Mouse (Mus musculus) midbrain, embryonic 10.5 days (tissue): ENCODE measurements around the gene Fam19a5. TPM values are rescaled to one million over a fixed set of nuclear protein-coding genes. Genes with fewer than 3 reads are reported as not detected.

Source experiments
- DNase-seq: peaks from one replicate; pipeline ENCODE4 v3.0.0-alpha.2; 2017; ENCODE audit warnings: low spot score
- H3K27ac ChIP-seq: fragments of 300-500 bp; sonication (generic); replicated peaks from 2 replicates; pipeline ENCODE4 v1.5.1; 2016; ENCODE audit warnings: mild to moderate bottlenecking
- H3K27me3 ChIP-seq: fragments of 300-500 bp; sonication (generic); 2 replicates; pipeline ENCODE4 v1.6.1; 2016; ENCODE audit warnings: low read depth, mild to moderate bottlenecking; ENCODE audit not compliant: poor library complexity, severe bottlenecking
- H3K36me3 ChIP-seq: fragments of 300-500 bp; sonication (generic); 2 replicates; pipeline ENCODE4 v1.6.1; 2016; ENCODE audit warnings: mild to moderate bottlenecking, moderate library complexity
- H3K4me1 ChIP-seq: fragments of 300-500 bp; sonication (generic); 2 replicates; pipeline ENCODE4 v1.6.1; 2016
- H3K4me3 ChIP-seq: fragments of 300-500 bp; sonication (generic); 2 replicates; pipeline ENCODE4 v1.5.1; 2016; ENCODE audit warnings: mild to moderate bottlenecking, moderate library complexity
- H3K9me3 ChIP-seq: fragments of 300-500 bp; sonication (generic); replicated peaks from 2 replicates; pipeline ENCODE4 v1.6.1; 2016; ENCODE audit warnings: mild to moderate bottlenecking
- WGBS: fragments of 180-500 bp; shearing (Covaris S2); methylation state at CpG from one replicate; pipeline ENCODE4 v1.1.7; 2016; 5-methylcytosine and 5-hydroxymethylcytosine counted together
- polyA plus RNA-seq: library from polyadenylated mRNA; unstranded; fragments of >200 nt; fragmentation: Nextera tagmentation; extraction: Ambion mirVana; gene quantifications from 2 replicates; pipeline ENCODE4 v1.2.1, GENCODE M21; 2016

The Fam19a5 gene
- polyA plus RNA-seq, 1 experiment from 2014 or later: 5.9 TPM

DNA sequence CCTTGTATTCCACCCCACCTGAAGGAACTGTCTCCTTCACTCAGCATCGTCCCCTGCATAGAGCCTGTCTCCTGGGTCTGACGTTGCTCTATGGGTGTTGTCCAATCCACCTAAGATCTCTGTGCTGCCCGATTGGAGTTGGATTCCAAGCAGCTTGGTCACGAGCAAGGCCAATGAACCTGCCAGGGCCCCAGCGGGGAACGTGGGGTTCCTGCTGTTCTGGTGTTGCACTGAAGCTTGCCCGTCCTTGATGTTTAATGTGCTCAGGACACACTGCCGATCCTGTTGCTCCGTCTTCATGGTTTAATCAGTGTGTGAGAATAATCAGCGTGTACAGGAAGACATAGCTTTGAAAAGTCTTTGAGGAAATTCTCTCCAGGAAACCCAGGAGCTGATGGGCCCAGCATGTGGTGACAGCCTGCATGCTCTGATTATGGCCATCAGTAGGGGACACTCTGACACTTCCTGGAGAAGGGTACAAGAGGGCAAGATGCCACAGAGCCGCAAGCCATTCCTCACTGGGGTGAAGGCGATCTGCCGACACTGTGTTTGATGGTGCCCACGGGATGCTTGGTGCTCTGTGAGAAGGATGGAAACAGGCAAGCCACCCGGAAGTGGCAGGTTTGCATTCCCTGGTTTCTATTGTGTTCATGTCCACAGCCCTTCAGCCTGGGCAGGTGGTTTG is 147.3 kb downstream of the Fam19a5 start:
- Histone ChIP-seq H3K27me3 (no peaks in the 10 kb centered on the region), H3K9me3 (no peaks in the 10 kb centered on the region), H3K4me1 (peaks cover 6% of the 10 kb centered on the region), H3K36me3 (peaks cover 19% of the 10 kb centered on the region; the same call in 1 of the 2 replicates), H3K27ac (no peak overlapping the region), H3K4me3 (no peak overlapping the region)
- 85% methylated on average over 15 of the region's 15 CpGs for WGBS
- no peak for DNase-seq

DNA sequence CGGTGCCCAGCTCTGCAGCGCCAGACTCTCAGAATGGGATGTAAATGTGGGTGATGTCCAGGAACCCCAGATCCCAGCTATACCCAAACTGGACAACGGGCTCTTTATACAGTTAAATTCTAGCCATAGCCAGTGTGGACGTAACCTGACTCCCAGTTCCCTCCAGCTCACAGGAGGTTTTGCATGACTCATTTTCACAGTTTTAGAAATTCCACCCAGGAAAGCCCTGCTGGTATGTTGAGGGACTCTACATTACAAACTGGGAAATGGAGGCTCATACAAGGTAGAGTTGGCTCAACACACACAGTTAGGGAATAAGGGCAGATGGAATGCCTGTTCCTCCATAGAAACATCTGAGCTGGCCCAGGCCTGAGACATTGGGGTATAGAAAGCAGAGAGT is 147.9 kb downstream of the Fam19a5 start:
- no peak for DNase-seq
- H3K9me3 ChIP-seq: no peaks in the 10 kb centered on the region
- no peak overlapping the region for H3K4me3 ChIP-seq
- no peaks in the 10 kb centered on the region for H3K27me3 ChIP-seq
- no peak overlapping the region for H3K27ac ChIP-seq
- 91% methylated on average over 4 of the region's 4 CpGs for WGBS
- H3K4me1 ChIP-seq: peaks cover under 1% of the 10 kb centered on the region; the same call in 1 of the 2 replicates
- H3K36me3 ChIP-seq: peaks cover 19% of the 10 kb centered on the region; the same call in 1 of the 2 replicates

DNA sequence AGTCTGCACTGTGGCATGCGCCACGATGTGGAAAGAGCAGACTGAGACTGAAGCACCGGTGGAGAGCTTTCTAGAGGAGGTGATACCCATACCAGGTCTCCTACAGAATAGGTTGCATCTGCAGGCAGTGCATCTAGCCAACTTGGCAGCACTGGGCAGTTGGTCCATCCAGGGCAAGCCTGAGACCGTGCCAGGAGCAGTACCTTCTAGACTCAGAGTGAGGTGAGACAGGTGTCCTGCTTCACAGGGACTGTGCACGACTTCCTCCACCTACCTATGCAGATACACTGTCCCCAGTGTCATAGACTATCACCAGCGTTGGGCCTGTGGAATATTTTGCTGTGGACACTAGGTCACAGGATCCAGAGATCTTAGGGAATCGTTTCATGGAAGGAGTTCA is 148.3 kb downstream of the Fam19a5 start:
- H3K27me3 ChIP-seq: no peaks in the 10 kb centered on the region
- WGBS: 92% methylated on average over 7 of the region's 7 CpGs
- H3K4me3 ChIP-seq: no peak overlapping the region
- DNase-seq: no peak
- no peak overlapping the region for H3K27ac ChIP-seq
- H3K36me3 ChIP-seq: peaks cover 19% of the 10 kb centered on the region; the same call in 1 of the 2 replicates
- 0 out of 2 replicates have a peak, but pooled peaks cover 3% of the 10 kb centered on the region for H3K4me1 ChIP-seq
- H3K9me3 ChIP-seq: no peaks in the 10 kb centered on the region

DNA sequence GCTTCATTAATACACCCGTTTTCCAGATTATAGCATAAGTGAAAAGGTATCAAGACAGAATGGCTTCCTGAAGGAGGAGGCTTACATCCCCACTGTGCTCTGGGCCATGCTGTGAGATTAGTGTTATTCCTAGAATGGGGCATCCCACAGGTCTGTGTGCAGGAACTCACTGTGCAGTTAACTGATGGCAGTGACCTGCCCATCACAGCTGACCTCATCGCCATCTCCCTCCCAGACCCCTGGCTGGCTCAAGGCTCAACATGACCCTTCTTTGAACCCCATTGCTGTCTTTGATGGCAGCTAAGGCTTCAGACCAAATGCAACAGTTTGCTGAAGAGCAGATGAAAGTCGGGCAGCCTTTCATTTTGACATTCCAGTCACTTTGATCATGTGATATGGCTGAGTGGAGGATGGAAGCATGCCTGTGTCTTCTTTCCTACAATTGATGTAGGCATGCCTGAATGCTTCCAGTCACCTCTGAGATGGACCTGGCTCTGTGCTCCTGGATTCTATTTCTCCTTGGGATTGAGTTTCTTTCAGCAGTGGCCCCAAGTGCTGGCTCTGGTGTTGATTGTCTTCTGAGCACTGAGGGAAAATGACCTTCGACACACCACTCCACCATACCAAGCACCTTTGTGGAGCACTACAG is 148.9 kb downstream of the Fam19a5 start:
- Histone ChIP-seq H3K27me3 (no peaks in the 10 kb centered on the region), H3K4me3 (no peak overlapping the region), H3K27ac (no peak overlapping the region), H3K36me3 (peaks cover 19% of the 10 kb centered on the region; the same call in 1 of the 2 replicates), H3K9me3 (no peaks in the 10 kb centered on the region), H3K4me1 (peaks cover 6% of the 10 kb centered on the region; the same call in 1 of the 2 replicates)
- no peak for DNase-seq
- WGBS: 89% methylated on average over 4 of the region's 4 CpGs

DNA sequence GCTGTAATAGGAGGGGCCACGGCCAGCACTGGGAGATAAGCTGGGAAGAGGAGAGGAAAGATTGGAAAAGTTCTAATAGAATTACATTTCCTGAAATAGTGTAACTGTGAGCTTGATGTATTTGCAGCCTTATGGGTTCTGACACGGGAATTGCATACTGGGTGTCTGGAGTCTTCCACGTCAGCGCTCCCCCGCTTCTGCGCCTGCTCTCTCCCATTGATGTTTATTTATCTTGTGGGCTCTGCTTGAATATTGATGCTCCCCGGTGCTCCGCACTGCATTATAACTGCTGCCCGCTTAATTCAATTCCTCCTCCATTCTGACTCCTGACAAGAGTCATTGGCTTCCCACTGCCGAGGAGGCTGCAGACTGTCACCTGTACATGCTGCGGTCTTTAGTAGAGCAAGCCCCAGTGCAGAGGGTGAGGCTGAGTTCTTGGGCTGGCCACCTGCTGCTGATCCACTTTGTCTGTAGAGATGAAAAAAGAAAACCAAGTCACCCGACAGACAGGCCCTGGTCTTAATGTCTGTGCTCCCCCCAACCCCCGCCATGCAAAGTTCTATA is 153.4 kb downstream of the Fam19a5 start:
- no peak for DNase-seq
- 88% methylated on average over 13 of the region's 13 CpGs for WGBS
- Histone ChIP-seq H3K36me3 (peaks cover 41% of the 10 kb centered on the region), H3K27ac (no peak overlapping the region), H3K4me1 (peaks cover 6% of the 10 kb centered on the region; the same call in 1 of the 2 replicates), H3K4me3 (no peak overlapping the region), H3K27me3 (no peaks in the 10 kb centered on the region), H3K9me3 (peaks cover 18% of the 10 kb centered on the region; the same call in 1 of the 2 replicates)

DNA sequence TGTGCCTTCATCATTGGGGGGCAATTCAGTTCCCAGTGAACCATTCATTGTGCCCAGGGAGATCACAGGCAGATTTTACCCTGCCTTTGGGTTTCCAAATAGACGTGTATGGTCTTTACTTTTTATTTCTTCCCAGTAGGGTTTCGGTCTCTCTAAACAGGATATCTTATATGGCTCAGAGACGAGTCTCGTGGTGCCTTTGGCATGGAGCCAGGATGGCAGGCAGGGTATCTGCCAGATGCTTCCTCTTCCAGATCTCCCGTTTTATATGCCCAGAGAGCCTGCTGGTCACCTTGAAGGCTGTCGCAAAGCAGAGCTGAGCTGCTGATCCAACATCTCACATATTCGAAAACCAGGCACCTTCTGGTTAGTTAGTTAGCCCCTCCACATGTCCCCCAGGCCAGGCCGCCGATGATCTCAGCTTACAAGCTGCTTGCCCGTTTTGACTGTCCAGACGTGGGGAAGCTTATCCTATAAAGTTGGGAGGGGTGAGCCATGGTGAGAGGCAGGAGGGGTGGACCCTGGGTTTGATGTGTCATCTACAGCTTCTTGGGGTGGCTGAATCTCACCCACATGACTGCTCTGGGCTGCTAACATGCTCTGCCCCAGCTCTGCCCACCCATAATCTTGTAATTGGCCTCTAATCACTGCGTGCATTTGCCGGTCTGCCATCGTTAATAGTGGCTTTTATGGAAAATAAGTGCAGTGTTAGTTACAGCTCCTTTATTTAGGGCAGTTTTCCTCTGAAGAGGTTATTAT is 154.6 kb downstream of the Fam19a5 start:
- WGBS: 88% methylated on average over 14 of the region's 14 CpGs

DNA sequence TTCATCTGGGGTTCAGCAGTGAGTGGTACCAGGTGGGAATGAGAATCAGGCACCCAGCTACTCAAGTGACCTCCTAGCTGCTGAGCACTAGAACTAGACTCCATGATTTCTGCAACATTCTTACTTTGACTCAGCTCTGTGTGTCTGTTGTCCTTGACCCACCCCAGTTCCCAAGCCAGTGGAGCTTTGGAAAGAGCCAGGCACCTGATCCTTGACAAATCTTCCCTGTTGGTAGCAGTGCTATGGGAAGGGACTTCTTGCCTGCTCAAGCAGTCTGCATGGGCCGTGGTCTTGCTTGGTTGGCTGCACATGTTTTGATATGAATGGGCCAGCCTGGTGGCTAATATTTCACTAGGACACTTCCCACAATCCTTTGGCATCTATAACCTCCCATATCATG is 158.7 kb downstream of the Fam19a5 start:
- Histone ChIP-seq H3K27ac (no peak overlapping the region), H3K4me3 (no peak overlapping the region), H3K9me3 (peaks cover 18% of the 10 kb centered on the region; the same call in 1 of the 2 replicates), H3K36me3 (peaks cover 51% of the 10 kb centered on the region), H3K27me3 (no peaks in the 10 kb centered on the region), H3K4me1 (no peaks in the 10 kb centered on the region)
- no peak for DNase-seq
- WGBS: 90% methylated on average over 1 of the region's 1 CpGs

More for the DNA sequence above, 154.6 kb downstream of the Fam19a5 start:
- no peaks in the 10 kb centered on the region for H3K27me3 ChIP-seq
- H3K4me3 ChIP-seq: no peak overlapping the region
- DNase-seq: no peak
- peaks cover 18% of the 10 kb centered on the region; the same call in 1 of the 2 replicates for H3K9me3 ChIP-seq
- H3K27ac ChIP-seq: no peak overlapping the region
- peaks cover 6% of the 10 kb centered on the region; the same call in 1 of the 2 replicates for H3K4me1 ChIP-seq
- H3K36me3 ChIP-seq: peaks cover 38% of the 10 kb centered on the region

DNA sequence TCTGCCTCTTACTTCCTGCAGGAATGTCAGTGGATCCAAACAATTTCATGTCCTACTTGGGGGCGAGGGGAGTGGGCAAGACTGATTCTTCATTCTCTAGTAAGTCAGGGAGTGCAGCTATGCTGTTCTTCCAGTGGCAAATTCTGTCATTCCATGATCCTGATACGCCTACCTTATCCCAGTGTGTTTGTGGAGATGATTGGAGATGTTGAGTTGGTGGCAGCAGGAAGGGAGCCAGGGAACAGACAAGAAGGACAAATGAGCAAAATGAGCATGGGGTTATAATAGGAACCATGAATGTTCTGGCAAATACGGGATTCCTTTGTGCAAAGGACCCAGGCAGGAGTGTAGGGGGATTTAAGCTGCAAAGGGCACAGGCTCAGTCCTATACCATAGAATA is 159.2 kb downstream of the Fam19a5 start:
- WGBS: 89% methylated on average over 3 of the region's 3 CpGs
- no peak for DNase-seq

DNA sequence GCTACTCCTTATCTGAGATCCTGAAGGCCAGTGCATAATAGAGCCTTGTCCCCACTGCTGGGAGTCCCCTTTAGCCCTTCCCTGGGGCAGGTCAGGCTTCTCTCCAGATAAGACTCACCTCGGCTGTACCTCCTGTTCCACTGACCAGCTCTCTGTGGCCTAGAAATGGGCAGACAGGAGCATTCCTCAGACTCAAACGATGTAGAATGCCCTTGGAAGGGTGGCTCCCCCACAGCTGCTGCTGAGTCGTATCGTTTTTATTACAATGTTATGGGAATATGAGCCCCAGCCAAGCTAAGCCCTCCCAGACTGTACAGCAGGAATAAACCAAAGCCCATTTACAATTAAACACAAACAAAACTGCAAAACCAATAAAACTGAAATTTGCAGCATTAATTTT is 167.7 kb downstream of the Fam19a5 start:
- DNase-seq: no peak
- no peaks in the 10 kb centered on the region for H3K9me3 ChIP-seq
- no peak overlapping the region for H3K27ac ChIP-seq
- no peak overlapping the region for H3K4me3 ChIP-seq
- H3K36me3 ChIP-seq: no peaks in the 10 kb centered on the region
- no peaks in the 10 kb centered on the region for H3K27me3 ChIP-seq
- 85% methylated on average over 4 of the region's 4 CpGs for WGBS
- peaks cover 4% of the 10 kb centered on the region; the same call in 1 of the 2 replicates for H3K4me1 ChIP-seq

More for the DNA sequence above, 159.2 kb downstream of the Fam19a5 start:
- Histone ChIP-seq H3K27me3 (no peaks in the 10 kb centered on the region), H3K9me3 (peaks cover 18% of the 10 kb centered on the region; the same call in 1 of the 2 replicates), H3K4me3 (no peak overlapping the region), H3K36me3 (peaks cover 51% of the 10 kb centered on the region), H3K27ac (no peak overlapping the region), H3K4me1 (no peaks in the 10 kb centered on the region)

DNA sequence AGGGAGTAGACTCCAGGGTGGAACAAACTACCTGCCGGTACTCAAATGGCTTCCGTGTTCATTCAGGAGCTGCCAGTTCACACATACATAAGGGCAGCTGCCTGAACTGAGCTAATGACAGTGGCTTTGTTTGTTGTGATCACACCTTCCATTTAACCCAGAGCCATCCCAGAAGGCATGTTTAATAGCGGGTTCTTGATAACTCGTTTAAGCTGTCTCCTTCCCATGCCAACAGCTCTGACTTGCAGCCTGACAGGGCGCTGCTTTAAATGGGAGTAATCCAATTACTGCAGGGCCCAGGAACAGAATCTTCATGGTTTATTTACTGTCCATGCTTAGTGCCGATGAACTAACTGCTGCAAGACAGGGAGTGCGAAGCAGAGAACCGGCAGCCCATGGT is 168.1 kb downstream of the Fam19a5 start:
- no peaks in the 10 kb centered on the region for H3K27me3 ChIP-seq
- H3K9me3 ChIP-seq: no peaks in the 10 kb centered on the region
- H3K36me3 ChIP-seq: no peaks in the 10 kb centered on the region
- DNase-seq: no peak
- no peak overlapping the region for H3K4me3 ChIP-seq
- no peak overlapping the region for H3K27ac ChIP-seq
- H3K4me1 ChIP-seq: peaks cover 7% of the 10 kb centered on the region
- 89% methylated on average over 8 of the region's 8 CpGs for WGBS

DNA sequence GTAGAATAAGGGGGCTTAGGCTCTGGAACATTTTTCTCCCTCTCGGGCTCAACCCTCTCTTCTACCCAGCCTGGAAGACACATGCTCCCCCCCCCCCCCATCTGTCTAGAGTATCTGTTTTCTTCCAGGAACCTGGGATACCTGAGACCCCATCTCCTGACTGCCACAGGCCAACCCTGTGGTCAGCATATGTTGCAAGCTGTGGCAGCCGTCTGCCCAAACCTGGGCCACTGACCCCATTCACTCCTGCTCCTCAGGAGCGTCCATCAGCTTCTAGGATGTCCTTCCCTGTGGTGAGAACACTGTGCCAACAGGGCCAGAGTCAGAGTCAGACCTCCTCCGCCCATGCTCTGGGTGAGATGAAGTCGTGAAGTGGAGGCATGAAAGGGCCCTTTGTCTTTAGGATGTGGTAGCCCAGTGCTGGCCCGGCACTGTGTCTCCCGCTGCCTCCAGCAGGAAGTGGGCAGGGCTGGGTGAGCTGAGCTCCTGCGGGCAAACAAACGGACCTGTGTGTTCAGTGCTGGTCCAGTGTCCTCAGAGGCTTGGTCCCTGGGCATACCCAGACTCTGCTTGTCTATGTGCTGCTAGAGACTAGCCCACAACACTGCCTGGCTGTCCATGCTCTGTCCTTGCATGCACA is 171.1 kb downstream of the Fam19a5 start:
- Histone ChIP-seq H3K9me3 (no peaks in the 10 kb centered on the region), H3K27me3 (no peaks in the 10 kb centered on the region), H3K36me3 (no peaks in the 10 kb centered on the region), H3K4me3 (no peak overlapping the region), H3K4me1 (peaks cover 8% of the 10 kb centered on the region), H3K27ac (0 out of 2 replicates have a peak overlapping the region, but pooled peaks have one; percentile 33)
- no peak for DNase-seq
- 67% methylated on average over 9 of the region's 9 CpGs for WGBS

DNA sequence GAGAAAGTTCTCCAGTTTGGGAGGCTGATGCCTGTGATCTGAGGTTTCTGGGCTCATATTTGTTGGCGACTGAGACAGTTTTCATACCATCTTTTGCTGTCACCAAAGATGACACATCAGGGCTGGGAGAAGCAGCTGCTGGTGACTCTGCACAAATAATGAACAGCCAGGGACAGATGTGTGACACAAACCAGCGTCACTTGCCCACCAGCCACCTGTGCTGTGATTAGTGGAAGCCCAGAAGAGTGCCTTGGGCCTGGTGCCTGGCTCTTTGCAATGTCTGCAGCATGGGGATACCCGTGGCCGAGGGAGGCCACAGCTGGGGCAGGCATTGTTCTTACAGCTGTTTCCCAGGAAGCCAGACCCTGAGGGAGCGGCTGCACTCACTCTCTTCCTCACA is 173.0 kb downstream of the Fam19a5 start:
- Histone ChIP-seq H3K36me3 (peaks cover 10% of the 10 kb centered on the region), H3K27me3 (no peaks in the 10 kb centered on the region), H3K9me3 (no peaks in the 10 kb centered on the region), H3K4me1 (peaks cover 8% of the 10 kb centered on the region), H3K4me3 (no peak overlapping the region), H3K27ac (no peak overlapping the region)
- no peak for DNase-seq
- 74% methylated on average over 5 of the region's 5 CpGs for WGBS
